Mouse (Mus musculus) left cerebral cortex, postnatal 10 days (tissue): ENCODE results near the gene Vmn1r13. TPM values are rescaled to one million over a fixed set of nuclear protein-coding genes. Genes with fewer than 3 reads are reported as not detected.
"Not testable (repeated sequence)": the region's sequence is repeated elsewhere in the genome, so short reads cannot be mapped to it uniquely, and the experiment has no call there.

Experiments
- DNase-seq, 2 experiments: peaks; one replicate each; pipeline ENCODE4 v3.0.0; 2021 to 2022; ENCODE audit warnings: low spot score in 2 of 2, mixed read lengths in 1 of 2; ENCODE audit errors: extremely low spot score in 1 of 2
- intact Hi-C: fragments of 180-260 bp; cut with DNase I; formaldehyde crosslinking; loops from one replicate; pipeline ENCODE4 v1.15.1; 2025
- total RNA-seq, 2 experiments: library from RNA; stranded (reverse); gene quantifications; 2 replicates each; pipeline ENCODE4 v1.2.3; 2021

The Vmn1r13 gene
- not detected for total RNA-seq

DNA sequence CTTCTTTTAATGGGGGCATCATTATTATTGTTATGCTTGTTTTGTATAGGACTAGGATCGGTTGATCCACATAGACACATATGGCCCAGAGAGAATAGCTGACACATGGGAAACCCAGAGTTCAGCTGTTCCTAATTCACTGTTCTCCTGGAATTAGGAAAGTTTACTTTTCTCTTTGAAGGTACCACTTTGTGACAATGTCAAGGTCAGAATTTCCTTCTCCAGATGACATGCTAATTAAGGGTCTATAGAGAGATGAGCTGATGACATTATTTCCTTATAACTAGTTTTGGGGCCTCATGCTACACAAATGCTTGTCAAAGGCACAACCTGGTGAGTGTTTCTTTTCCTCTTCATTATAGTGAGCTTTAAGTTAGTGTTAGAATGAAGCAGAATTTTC, at the start of gene Vmn1r13:
Gene Vmn1r13 (plus strand): TSS at position 301 of the 400 bp plus-strand sequence.
- intact Hi-C loops, DNase-seq: not testable (repeated sequence)

DNA sequence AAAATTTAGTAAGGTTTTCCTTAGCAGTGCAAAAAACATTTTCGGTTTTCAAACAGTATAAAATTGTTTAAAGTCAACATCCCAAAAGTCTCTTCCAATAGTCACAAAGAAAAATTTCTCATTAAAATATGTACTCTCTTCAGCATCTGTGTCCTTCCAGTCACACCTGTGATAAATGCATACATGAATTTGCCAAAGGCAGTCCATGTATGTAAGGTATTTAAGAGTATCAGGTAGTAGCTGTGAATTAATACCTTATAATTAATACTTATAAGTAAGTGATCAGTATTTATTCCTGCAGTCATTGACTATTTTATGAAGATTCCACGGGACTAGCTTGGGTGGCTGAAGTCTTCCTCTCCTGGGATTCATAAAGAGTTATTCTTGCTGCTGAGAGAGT, 46.5 kb upstream of the Vmn1r13 start, which contains the start of gene Vmn1r12:
Gene Vmn1r12 (plus strand): TSS at position 301 of the 400 bp plus-strand sequence.
- no peak for DNase-seq
- intact Hi-C loops = no loop called here

DNA sequence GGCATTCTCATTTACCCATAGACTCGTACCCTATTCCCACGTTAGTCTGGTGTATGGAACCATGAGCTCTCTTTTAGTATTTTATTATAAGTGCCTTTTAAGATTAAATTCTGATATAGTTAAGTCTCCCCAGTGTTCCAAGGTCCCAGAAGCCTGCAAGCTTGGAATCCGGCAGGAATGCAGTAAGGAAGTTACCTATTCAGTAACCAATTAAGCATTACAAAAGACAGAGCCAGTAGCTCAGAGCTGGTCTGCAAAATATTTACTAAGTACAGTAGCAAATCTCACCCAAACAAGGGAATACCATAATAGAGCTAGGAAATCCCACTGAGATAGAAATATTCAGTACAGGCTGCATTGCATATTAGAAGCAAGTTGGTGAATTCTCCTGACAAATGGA, 13.1 kb upstream of the Vmn1r13 start:
- not testable (repeated sequence) for DNase-seq

DNA sequence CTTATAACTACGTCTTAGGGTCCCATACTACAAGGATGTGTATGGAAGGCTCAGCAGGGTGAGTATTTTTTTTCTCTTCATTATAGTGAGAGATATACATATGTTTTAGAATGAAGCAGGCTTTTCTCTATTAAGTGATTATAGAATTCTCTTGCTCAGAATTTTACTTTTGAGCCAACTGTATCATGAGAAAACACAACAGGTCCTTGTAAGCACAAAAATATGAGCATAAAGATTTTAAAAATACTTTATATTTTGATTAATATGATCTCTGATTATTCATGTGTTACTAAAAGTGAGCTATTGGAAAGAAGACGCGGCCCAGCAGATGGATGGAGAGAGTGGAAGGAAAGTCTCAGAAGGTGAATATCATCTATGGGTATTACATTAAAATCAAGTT, 28.3 kb downstream of the Vmn1r13 start, which contains the start of gene Vmn1r14:
Gene Vmn1r14 (plus strand): TSS at position 301 of the 400 bp plus-strand sequence.
- intact Hi-C loops = no loop called here
- DNase-seq = no peak

More for the DNA sequence above, 13.1 kb upstream of the Vmn1r13 start:
- intact Hi-C loops = not testable (repeated sequence)

DNA sequence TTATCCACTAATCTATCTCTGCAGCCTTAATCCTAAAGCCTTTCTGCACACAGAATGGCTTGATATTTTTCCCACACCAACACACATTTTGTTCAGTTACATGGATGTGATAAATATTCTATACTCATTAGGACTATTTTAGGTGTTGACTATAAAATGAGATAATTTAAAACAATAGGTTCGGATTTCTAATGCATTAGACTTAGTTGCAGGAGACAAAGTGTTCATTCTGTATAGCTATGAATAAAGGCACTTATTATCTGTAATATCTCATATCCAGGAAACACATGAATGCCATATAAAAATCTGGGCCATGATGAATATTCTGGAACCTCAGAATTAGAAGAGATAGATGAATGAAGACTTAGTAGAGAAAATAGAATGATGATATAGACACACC, 54.6 kb downstream of the Vmn1r13 start, which contains the start of gene Vmn1r15:
Gene Vmn1r15 (plus strand): TSS at position 301 of the 400 bp plus-strand sequence.
- intact Hi-C loops = no loop called here
- DNase-seq = no peak

DNA sequence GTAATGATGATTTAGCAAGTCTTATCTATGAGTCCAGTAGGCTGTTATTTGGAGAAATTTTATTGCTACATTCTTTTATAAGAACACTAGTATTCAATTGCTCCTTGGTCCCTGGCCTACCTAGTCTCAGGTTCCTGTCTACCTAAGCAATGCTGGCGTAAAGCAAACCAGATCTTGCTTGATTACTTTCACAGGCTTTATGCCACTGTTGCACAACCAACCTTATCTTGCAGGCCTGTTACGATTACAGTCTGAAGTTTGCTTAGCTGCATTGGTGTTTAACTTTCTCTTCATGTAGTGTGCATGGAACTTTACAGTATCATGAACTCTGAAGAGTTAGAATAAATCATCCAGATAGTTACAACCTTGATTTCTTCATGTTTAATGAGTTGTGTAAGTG, 57.9 kb downstream of the Vmn1r13 start:
- intact Hi-C loops = no loop called here
- DNase-seq = no peak

Other genes starting within 250 kb of the Vmn1r13 start
- not detected for gene Vmn1r5, start 233.0 kb upstream of the Vmn1r13 start, total RNA-seq
- gene Vmn1r6, start 206.0 kb upstream of the Vmn1r13 start, total RNA-seq = not detected
- gene Vmn1r7, start 178.0 kb upstream of the Vmn1r13 start, total RNA-seq = not detected
- not detected for gene Vmn1r8, start 171.0 kb upstream of the Vmn1r13 start, total RNA-seq
- gene Vmn1r9, start 136.5 kb upstream of the Vmn1r13 start, total RNA-seq = not detected
- gene Vmn1r10, start 93.8 kb upstream of the Vmn1r13 start, total RNA-seq = not detected
- gene Vmn1r11, start 69.8 kb upstream of the Vmn1r13 start, total RNA-seq = not detected
- not detected for gene Vmn1r12, start 46.4 kb upstream of the Vmn1r13 start, total RNA-seq
- gene Vmn1r14, start 28.4 kb downstream of the Vmn1r13 start, total RNA-seq = not detected
- gene Vmn1r15, start 54.7 kb downstream of the Vmn1r13 start, total RNA-seq = not detected
- gene Vmn1r16, start 126.2 kb downstream of the Vmn1r13 start, total RNA-seq = not detected
- gene Vmn1r17, start 160.4 kb downstream of the Vmn1r13 start, total RNA-seq = not detected
- under 1 TPM in 1 of 2 experiments, not detected in 1; 0.02 TPM for gene Vmn1r18, start 192.5 kb downstream of the Vmn1r13 start, total RNA-seq
- not detected for gene Vmn1r19, start 200.5 kb downstream of the Vmn1r13 start, total RNA-seq
- not detected for gene Vmn1r20, start 225.6 kb downstream of the Vmn1r13 start, total RNA-seq